Mouse (Mus musculus): ENCODE measurements around the gene Hecw2.

GRCm38 (mm10) chr1:53889806-53890205 is 305.2 kb downstream of the Hecw2 start:
- no peak for TF ChIP-seq EP300 (IDR thresholded peaks at IDR 0.05; ENCODE audit: insufficient read depth, low read depth, low read length)
- TF ChIP-seq CTCF (IDR thresholded peaks at IDR 0.05), result no peak
- TF ChIP-seq POLR2A (IDR thresholded peaks at IDR 0.05; ENCODE audit: insufficient read depth, low read depth, low read length), result no peak
